Mouse (Mus musculus) olfactory bulb, adult 2 months (tissue): Measurements from ENCODE around the gene Col18a1.

Source experiments
- CTCF ChIP-seq: fragments of 200-500 bp; IDR thresholded peaks from 2 replicates; pipeline ENCODE4 v1.5.1; 2012; ENCODE audit warnings: low read depth, mild to moderate bottlenecking, low read length, moderate library complexity; ENCODE audit not compliant: insufficient read depth
- POLR2A ChIP-seq: fragments of 200-500 bp; IDR thresholded peaks from 2 replicates; pipeline ENCODE4 v1.6.1; 2012; ENCODE audit warnings: mild to moderate bottlenecking, low read depth, low read length, moderate library complexity; ENCODE audit not compliant: insufficient read depth

- TF ChIP-seq POLR2A (no peak), CTCF (no peak)
Measured at GRCm38 (mm10) chr10:77146901-77147463, 19.4 kb downstream of the Col18a1 start.
